Mouse (Mus musculus): ENCODE measurements around the gene Ssbp4. TPM values are rescaled to one million over a fixed set of nuclear protein-coding genes. Genes with fewer than 3 reads are reported as not detected.

Ssbp4 gene
- polyA plus RNA-seq, 1 experiment from 2014 or later = 147 TPM

GRCm38 (mm10) chr8:70570990-70571389, 37.7 kb downstream of the Ssbp4 start:
- Histone ChIP-seq H3K27ac (ENCODE audit: low read depth, low read length) (no peak overlapping the region), H3K4me2 (ENCODE audit: low read length) (no peak overlapping the region), H3K36me3 (ENCODE audit: control insufficient read depth, insufficient read depth, low read length) (0 out of 2 replicates have a peak, but pooled peaks cover 7% of the 10 kb centered on the region), H3K4me3 (ENCODE audit: low read depth, low read length) (no peak overlapping the region), H3K4me1 (ENCODE audit: control insufficient read depth, insufficient read depth, low read length) (no peaks in the 10 kb centered on the region), H3K9ac (ENCODE audit: low read length) (no peak overlapping the region), H3K9me3 (replicated peaks; ENCODE audit: control insufficient read depth, low read length) (no peaks in the 10 kb centered on the region), H3K27me3 (replicated peaks; ENCODE audit: control insufficient read depth, insufficient read depth, low read length) (no peaks in the 10 kb centered on the region)
- WGBS = 78% methylated on average over 6 of the region's 6 CpGs
- ATAC-seq (no peak), DNase-seq (ENCODE audit: low spot score) (no peak)

- no peak for DNase-seq (ENCODE audit: low spot score)
- no peak overlapping the region for H3K4me3 ChIP-seq (ENCODE audit: low read depth, low read length)
Observed at GRCm38 (mm10) chr8:70570360-70570759, 38.3 kb downstream of the Ssbp4 start.

GRCm38 (mm10) chr8:70565561-70565960, 43.1 kb downstream of the Ssbp4 start:
- 76% methylated on average over 3 of the region's 3 CpGs for WGBS
- DNase-seq (ENCODE audit: low spot score) = peak; percentile 17
- no peak overlapping the region for H3K9ac ChIP-seq (ENCODE audit: low read length)

More at GRCm38 (mm10) chr8:70570360-70570759, 38.3 kb downstream of the Ssbp4 start:
- no peak for ATAC-seq
- H3K9ac ChIP-seq (ENCODE audit: low read length) = no peak overlapping the region
- H3K4me1 ChIP-seq (ENCODE audit: control insufficient read depth, insufficient read depth, low read length) = no peaks in the 10 kb centered on the region
- H3K9me3 ChIP-seq (replicated peaks; ENCODE audit: control insufficient read depth, low read length) = no peaks in the 10 kb centered on the region
- no peak overlapping the region for H3K4me2 ChIP-seq (ENCODE audit: low read length)
- 0 out of 2 replicates have a peak, but pooled peaks cover 6% of the 10 kb centered on the region for H3K36me3 ChIP-seq (ENCODE audit: control insufficient read depth, insufficient read depth, low read length)
- H3K27ac ChIP-seq (ENCODE audit: low read depth, low read length) = no peak overlapping the region
- H3K27me3 ChIP-seq (replicated peaks; ENCODE audit: control insufficient read depth, insufficient read depth, low read length) = no peaks in the 10 kb centered on the region

GRCm38 (mm10) chr8:70564696-70565235, 43.9 kb downstream of the Ssbp4 start:
- DNase-seq (ENCODE audit: low spot score) = no peak
- no peak overlapping the region for H3K27ac ChIP-seq (ENCODE audit: low read depth, low read length)
- H3K9ac ChIP-seq (ENCODE audit: low read length) = no peak overlapping the region
- H3K36me3 ChIP-seq (ENCODE audit: control insufficient read depth, insufficient read depth, low read length) = no peaks in the 10 kb centered on the region
- H3K4me3 ChIP-seq (ENCODE audit: low read depth, low read length) = no peak overlapping the region
- no peak for ATAC-seq
- no peaks in the 10 kb centered on the region for H3K27me3 ChIP-seq (replicated peaks; ENCODE audit: control insufficient read depth, insufficient read depth, low read length)
- no peak overlapping the region for H3K4me2 ChIP-seq (ENCODE audit: low read length)
- 77% methylated on average over 3 of the region's 3 CpGs for WGBS
- no peaks in the 10 kb centered on the region for H3K4me1 ChIP-seq (ENCODE audit: control insufficient read depth, insufficient read depth, low read length)
- H3K9me3 ChIP-seq (replicated peaks; ENCODE audit: control insufficient read depth, low read length) = no peaks in the 10 kb centered on the region

More at GRCm38 (mm10) chr8:70565561-70565960, 43.1 kb downstream of the Ssbp4 start:
- no peaks in the 10 kb centered on the region for H3K36me3 ChIP-seq (ENCODE audit: control insufficient read depth, insufficient read depth, low read length)
- H3K4me2 ChIP-seq (ENCODE audit: low read length) = no peak overlapping the region
- H3K9me3 ChIP-seq (replicated peaks; ENCODE audit: control insufficient read depth, low read length) = no peaks in the 10 kb centered on the region
- H3K4me3 ChIP-seq (ENCODE audit: low read depth, low read length) = no peak overlapping the region
- ATAC-seq = no peak
- H3K27ac ChIP-seq (ENCODE audit: low read depth, low read length) = no peak overlapping the region
- H3K4me1 ChIP-seq (ENCODE audit: control insufficient read depth, insufficient read depth, low read length) = no peaks in the 10 kb centered on the region
- H3K27me3 ChIP-seq (replicated peaks; ENCODE audit: control insufficient read depth, insufficient read depth, low read length) = no peaks in the 10 kb centered on the region

GRCm38 (mm10) chr8:70563763-70564387, 44.8 kb downstream of the Ssbp4 start:
- ATAC-seq (no peak), DNase-seq (ENCODE audit: low spot score) (no peak)
- Histone ChIP-seq H3K9ac (ENCODE audit: low read length) (no peak overlapping the region), H3K27me3 (replicated peaks; ENCODE audit: control insufficient read depth, insufficient read depth, low read length) (no peaks in the 10 kb centered on the region), H3K4me2 (ENCODE audit: low read length) (no peak overlapping the region), H3K9me3 (replicated peaks; ENCODE audit: control insufficient read depth, low read length) (no peaks in the 10 kb centered on the region), H3K4me3 (ENCODE audit: low read depth, low read length) (no peak overlapping the region), H3K27ac (ENCODE audit: low read depth, low read length) (no peak overlapping the region), H3K4me1 (ENCODE audit: control insufficient read depth, insufficient read depth, low read length) (no peaks in the 10 kb centered on the region), H3K36me3 (ENCODE audit: control insufficient read depth, insufficient read depth, low read length) (no peaks in the 10 kb centered on the region)
- WGBS = 94% methylated on average over 6 of the region's 6 CpGs

- WGBS = 84% methylated on average over 3 of the region's 3 CpGs
- Histone ChIP-seq H3K4me3 (ENCODE audit: low read depth, low read length) (no peak overlapping the region), H3K36me3 (ENCODE audit: control insufficient read depth, insufficient read depth, low read length) (no peaks in the 10 kb centered on the region), H3K4me2 (ENCODE audit: low read length) (no peak overlapping the region), H3K27ac (ENCODE audit: low read depth, low read length) (no peak overlapping the region), H3K27me3 (replicated peaks; ENCODE audit: control insufficient read depth, insufficient read depth, low read length) (no peaks in the 10 kb centered on the region), H3K4me1 (ENCODE audit: control insufficient read depth, insufficient read depth, low read length) (no peaks in the 10 kb centered on the region), H3K9me3 (replicated peaks; ENCODE audit: control insufficient read depth, low read length) (no peaks in the 10 kb centered on the region), H3K9ac (ENCODE audit: low read length) (no peak overlapping the region)
- ATAC-seq (no peak), DNase-seq (ENCODE audit: low spot score) (no peak)
Observed at GRCm38 (mm10) chr8:70562802-70563201, 45.9 kb downstream of the Ssbp4 start.

- DNase-seq (ENCODE audit: low spot score) (no peak), ATAC-seq (no peak)
- no peak overlapping the region for H3K4me2 ChIP-seq (ENCODE audit: low read length)
- no peak overlapping the region for H3K4me3 ChIP-seq (ENCODE audit: low read depth, low read length)
- no peak overlapping the region for H3K27ac ChIP-seq (ENCODE audit: low read depth, low read length)
- H3K36me3 ChIP-seq (ENCODE audit: control insufficient read depth, insufficient read depth, low read length) = no peaks in the 10 kb centered on the region
- WGBS = 88% methylated on average over 7 of the region's 7 CpGs
- H3K9me3 ChIP-seq (replicated peaks; ENCODE audit: control insufficient read depth, low read length) = no peaks in the 10 kb centered on the region
- no peaks in the 10 kb centered on the region for H3K4me1 ChIP-seq (ENCODE audit: control insufficient read depth, insufficient read depth, low read length)
- 0 out of 2 replicates have a peak overlapping the region, but pooled peaks have one; percentile 6 for H3K9ac ChIP-seq (ENCODE audit: low read length)
- H3K27me3 ChIP-seq (replicated peaks; ENCODE audit: control insufficient read depth, insufficient read depth, low read length) = no peaks in the 10 kb centered on the region
Observed at GRCm38 (mm10) chr8:70561809-70562535, 46.7 kb downstream of the Ssbp4 start.

GRCm38 (mm10) chr8:70561357-70561756, 47.3 kb downstream of the Ssbp4 start:
- H3K4me3 ChIP-seq (ENCODE audit: low read depth, low read length) = no peak overlapping the region
- 81% methylated on average over 4 of the region's 4 CpGs for WGBS
- no peaks in the 10 kb centered on the region for H3K4me1 ChIP-seq (ENCODE audit: control insufficient read depth, insufficient read depth, low read length)
- DNase-seq (ENCODE audit: low spot score) (no peak), ATAC-seq (no peak)
- H3K27me3 ChIP-seq (replicated peaks; ENCODE audit: control insufficient read depth, insufficient read depth, low read length) = no peaks in the 10 kb centered on the region
- H3K9ac ChIP-seq (ENCODE audit: low read length) = no peak overlapping the region
- H3K4me2 ChIP-seq (ENCODE audit: low read length) = no peak overlapping the region
- H3K36me3 ChIP-seq (ENCODE audit: control insufficient read depth, insufficient read depth, low read length) = no peaks in the 10 kb centered on the region
- H3K9me3 ChIP-seq (replicated peaks; ENCODE audit: control insufficient read depth, low read length) = no peaks in the 10 kb centered on the region
- no peak overlapping the region for H3K27ac ChIP-seq (ENCODE audit: low read depth, low read length)

- H3K27ac ChIP-seq (ENCODE audit: low read depth, low read length) = no peak overlapping the region
- DNase-seq (ENCODE audit: low spot score) = no peak
- no peaks in the 10 kb centered on the region for H3K27me3 ChIP-seq (replicated peaks; ENCODE audit: control insufficient read depth, insufficient read depth, low read length)
- H3K9ac ChIP-seq (ENCODE audit: low read length) = no peak overlapping the region
- no peak overlapping the region for H3K4me2 ChIP-seq (ENCODE audit: low read length)
- no peak overlapping the region for H3K4me3 ChIP-seq (ENCODE audit: low read depth, low read length)
- no peak for ATAC-seq
- H3K36me3 ChIP-seq (ENCODE audit: control insufficient read depth, insufficient read depth, low read length) = no peaks in the 10 kb centered on the region
- H3K4me1 ChIP-seq (ENCODE audit: control insufficient read depth, insufficient read depth, low read length) = no peaks in the 10 kb centered on the region
- no peaks in the 10 kb centered on the region for H3K9me3 ChIP-seq (replicated peaks; ENCODE audit: control insufficient read depth, low read length)
- 72% methylated on average over 3 of the region's 3 CpGs for WGBS
Observed at GRCm38 (mm10) chr8:70560564-70560963, 48.1 kb downstream of the Ssbp4 start.

Data from forebrain, embryonic 14.5 days (tissue).